Mouse (Mus musculus) CD4-positive naive resting alpha-beta T cell, adult 76 days (primary cell): ENCODE data around the gene Gadd45gip1. TPM values are rescaled to one million over a fixed set of nuclear protein-coding genes. Genes with fewer than 3 reads are reported as not detected.

Source experiments
- total RNA-seq: library from RNA; stranded (reverse); gene quantifications from one replicate; pipeline ENCODE4 v1.2.4, GENCODE M21; 2023

Gadd45gip1 gene
- total RNA-seq = 13.2 TPM

DNA sequence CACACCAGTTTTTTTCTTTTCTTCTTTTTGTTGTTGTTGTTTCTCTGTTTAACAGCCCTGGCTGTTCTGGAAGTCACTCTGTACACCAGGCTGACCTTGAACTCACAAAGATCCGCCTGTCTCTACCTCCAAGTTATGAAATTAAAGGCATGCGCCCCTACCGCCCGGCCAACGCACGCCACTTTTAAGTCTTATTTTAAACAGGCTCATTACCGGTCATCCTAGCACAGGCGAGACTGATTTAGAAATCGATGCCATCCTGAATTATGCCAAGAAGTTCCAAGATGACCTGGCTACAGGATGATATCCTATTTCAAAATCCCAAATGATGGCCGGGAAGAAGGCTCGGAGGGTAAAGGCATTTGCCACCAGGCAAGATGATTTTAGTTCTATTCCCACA, at the start of gene Gadd45gip1:
Gadd45gip1 (plus strand) TSS at position 33 of the 400 bp plus-strand sequence.

DNA sequence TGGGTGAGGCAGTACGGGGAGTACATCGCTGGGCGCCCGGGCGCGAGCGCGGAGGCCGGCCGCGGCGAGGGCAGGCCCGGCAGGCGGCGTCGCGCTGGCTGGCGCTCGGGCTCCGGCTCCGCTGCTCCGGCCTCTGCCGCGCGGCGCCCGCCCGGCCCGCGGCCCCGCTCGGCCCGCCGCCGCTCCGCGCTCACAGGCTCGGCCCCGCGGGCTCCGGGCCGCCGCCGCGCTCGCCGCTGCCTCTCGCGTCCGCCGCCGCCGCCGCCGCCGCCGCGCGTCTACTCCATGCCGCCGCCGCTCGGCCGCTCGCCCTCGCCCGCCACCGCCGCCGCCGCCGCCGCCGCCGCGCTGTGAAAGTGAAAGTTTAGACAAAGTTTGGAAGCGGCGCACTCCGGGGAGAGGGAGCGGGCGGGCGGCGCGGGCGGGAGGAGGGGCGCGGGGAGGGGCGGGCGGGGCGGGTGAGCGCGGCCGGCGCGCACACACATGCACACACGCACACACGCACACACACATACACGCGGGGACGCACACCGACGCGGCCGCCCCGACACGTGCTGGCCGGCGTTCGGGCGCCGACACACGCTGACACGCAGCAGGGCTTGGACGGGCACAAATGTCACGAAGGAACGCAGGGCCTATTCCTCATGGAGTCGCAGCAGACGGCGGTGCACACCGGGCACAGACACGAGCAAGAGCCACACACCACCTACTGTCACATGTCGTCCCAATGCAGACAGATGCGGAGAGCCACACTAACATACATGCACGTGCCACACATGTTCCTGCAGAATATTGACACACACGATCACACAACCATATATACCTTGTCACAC, 31.1 kb upstream of the Gadd45gip1 start, which contains the start of gene Nfix:
Nfix (minus strand) TSS at position 346 of the 833 bp plus-strand sequence.

DNA sequence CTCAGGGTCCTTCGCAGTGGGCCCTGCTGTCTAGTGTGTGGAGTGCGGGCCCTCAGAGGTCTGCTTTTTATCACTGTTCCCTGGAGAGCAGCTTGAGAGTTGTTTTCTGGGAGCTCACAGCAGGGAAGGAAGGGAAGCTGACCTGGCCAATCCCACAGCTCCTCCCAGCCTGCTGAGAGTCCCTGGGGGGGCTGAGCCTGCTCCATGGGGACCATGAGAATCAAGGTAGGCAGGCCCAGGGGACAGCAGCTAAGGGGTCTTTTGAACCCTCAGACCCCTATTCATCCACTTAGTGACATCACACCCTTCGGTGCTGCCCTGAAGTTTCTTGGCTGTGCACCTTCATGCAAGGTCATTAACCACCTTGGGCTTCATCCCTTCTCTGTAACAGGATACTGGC, 8.6 kb upstream of the Gadd45gip1 start, which contains the start of gene Dand5:
Dand5 (minus strand) TSS at position 101 of the 400 bp plus-strand sequence.

DNA sequence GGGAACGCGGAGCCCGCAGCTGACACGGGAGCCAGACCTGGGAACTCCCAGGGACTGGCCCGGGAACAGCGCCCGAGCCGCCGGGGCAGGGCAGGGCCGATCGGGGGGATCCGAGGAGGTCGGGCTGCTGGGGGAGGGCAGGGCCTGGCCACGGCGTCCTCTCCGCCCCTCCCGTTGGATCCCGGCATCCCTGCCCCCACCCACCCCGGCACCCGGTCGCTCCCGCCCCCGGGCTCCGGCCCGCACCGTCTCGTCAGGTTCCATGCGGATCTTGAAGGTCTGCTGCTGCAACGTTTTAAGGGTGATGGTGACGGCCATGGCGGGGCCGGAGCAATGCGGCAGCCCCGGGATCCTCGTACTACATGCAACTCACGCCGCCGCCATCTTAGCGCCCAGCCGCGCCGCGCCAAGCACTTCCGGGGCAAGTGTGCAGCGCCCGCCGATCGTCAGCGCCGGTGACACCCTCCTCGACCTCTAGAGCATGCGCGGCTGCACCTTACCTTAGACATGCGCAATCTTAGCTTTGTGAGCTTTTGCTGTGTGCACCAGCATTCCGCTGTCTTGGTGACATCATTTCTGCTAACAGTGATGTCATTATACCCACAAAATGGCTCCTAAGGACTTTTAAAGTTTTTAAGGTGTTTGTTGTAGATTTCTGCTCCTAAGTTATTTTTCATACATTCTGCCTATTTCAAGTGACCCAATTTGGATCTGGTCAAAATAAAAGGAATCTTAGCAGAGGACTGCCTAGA, 9.1 kb downstream of the Gadd45gip1 start, which contains the start of gene Rad23a:
Rad23a (minus strand) TSS at position 418 of the 752 bp plus-strand sequence.

DNA sequence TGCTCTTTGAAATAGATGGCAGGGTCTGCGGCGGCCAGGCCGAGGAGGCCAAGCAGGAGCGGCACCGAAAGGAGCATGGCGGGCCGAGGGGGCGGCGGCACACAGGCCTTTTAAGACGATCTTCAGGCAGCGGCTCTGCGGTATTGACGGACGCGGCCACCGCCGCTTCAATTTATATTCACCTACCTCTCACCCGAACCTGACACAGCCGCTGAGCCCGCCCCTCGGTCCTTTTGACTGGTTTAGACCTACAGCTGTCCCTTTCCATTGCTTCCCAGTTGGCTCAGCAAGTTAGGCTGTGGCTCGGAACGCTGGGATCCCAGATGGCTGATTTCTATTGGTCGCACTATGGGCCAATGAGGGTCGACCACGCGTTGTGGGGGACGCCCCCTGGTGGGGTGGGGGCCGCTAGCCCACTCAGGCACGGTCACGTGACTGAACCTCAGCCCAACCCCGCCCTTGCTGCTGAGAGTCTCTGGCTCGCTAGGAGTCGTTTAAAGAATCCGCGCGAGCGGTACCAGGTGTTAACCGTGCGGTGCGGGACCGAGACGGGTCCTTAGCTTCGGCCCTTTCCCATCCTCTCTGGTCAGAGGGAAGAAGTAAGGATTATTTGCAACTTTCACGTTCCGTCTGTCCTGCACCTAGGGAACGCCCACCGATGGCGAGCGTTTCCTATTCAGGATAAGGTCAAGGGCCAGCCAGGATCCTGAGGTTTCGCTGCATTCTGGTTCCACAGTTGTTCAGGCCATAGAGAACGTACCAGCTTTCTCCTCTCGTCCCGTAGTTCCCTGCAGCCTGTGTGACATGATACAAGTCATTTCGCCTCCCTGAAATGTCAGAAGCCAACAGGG, 15.6 kb downstream of the Gadd45gip1 start, which contains the start of gene Calr:
Calr (minus strand) TSS at position 213 of the 851 bp plus-strand sequence.

DNA sequence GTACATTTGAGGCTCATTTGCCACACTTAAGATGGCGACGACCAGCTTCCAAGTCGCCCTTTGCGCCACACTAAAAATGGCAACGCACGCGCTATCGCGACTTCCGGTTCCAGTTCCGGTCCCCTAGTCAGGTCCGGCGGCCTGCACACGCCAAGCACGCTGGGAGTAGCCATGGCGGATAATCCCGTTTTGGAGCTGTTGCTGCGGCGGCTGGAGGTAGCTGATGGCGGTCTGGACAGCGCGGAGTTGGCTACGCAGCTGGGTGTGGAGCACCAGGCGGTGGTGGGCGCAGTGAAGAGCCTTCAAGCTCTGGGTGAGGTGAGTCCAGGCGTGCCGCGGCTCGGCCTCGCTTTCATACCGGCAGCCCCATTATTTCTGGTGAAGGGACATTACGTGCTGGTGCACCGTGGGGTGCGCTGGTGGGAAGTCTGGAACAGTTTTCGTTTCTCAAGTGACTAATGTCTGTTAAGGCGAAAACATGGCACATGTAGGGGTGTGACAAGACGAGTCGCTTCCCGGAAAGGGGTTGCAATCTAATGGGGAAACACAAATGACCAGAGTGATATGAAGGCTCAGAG, 25.6 kb downstream of the Gadd45gip1 start, which contains the start of gene Farsa:
Farsa (plus strand) TSS at position 126 of the 578 bp plus-strand sequence.

DNA sequence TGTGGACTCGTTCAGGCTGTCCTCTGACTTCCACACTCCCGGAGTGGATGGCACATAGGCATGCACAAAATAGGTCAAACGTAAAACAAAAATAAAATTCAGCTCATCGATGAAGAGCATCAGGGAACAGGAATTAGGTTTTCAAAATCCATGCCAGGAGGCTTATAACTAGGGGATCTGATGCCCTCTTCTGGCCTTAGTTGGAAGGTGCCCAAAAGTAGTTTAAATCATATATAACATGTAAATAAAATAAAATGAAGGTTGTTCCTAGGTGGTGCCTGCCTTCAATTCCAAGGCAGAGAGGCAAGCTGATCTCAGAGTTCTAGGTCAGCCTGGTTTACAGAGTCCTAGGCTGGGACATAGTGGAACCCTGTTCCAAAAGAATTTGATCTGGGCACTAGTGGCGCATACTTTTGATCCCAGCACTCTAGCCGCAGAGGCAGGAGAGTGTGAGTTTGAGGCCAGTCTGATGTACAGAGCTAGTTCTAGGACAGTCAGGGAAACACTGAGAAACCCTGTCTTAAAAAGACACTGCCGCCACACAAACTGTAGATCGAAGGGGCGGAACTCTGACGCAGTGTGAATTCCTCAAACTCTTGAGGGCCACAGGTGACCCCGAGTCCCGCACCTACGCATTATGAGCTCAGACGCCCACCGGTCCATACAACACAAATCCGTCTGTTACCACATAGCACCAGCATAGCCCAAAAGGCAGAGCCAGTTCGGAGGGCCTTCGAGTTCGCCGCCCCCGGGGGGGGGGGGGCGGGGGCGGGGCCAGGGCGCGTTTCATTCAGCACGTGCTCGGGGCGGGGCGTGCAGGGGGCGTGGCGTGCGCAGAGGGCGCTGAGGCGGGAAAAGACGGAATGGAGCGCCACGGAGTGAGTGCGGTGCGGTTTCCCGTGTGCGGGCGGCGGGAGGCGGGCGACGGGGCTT, 40.3 kb downstream of the Gadd45gip1 start, which contains the start of gene Syce2:
Syce2 (plus strand) TSS at position 736 of the 933 bp plus-strand sequence.

Other genes with a start within 250 kb of the Gadd45gip1 start
- gene Ier2, start 168.7 kb upstream of the Gadd45gip1 start, total RNA-seq = 197 TPM
- 184 TPM for gene Trmt1, start 145.2 kb upstream of the Gadd45gip1 start, total RNA-seq
- gene Nacc1, start 143.7 kb upstream of the Gadd45gip1 start, total RNA-seq = 41.1 TPM
- 9.1 TPM for gene Lyl1, start 130.1 kb upstream of the Gadd45gip1 start, total RNA-seq
- gene G430095P16Rik, start 108.5 kb upstream of the Gadd45gip1 start, total RNA-seq = 11.7 TPM
- gene Nfix, start 31.2 kb upstream of the Gadd45gip1 start, total RNA-seq = 18.7 TPM
- gene Dand5, start 8.7 kb upstream of the Gadd45gip1 start, total RNA-seq = 4.9 TPM
- 70.4 TPM for gene Rad23a, start 9.1 kb downstream of the Gadd45gip1 start, total RNA-seq
- gene Calr, start 15.4 kb downstream of the Gadd45gip1 start, total RNA-seq = 445 TPM
- gene Farsa, start 25.5 kb downstream of the Gadd45gip1 start, total RNA-seq = 68.4 TPM
- 4.2 TPM for gene Syce2, start 40.6 kb downstream of the Gadd45gip1 start, total RNA-seq
- gene Gcdh, start 62.4 kb downstream of the Gadd45gip1 start, total RNA-seq = 21.0 TPM
- 0.62 TPM for gene Klf1, start 70.4 kb downstream of the Gadd45gip1 start, total RNA-seq
- 8.8 TPM for gene Dnase2a, start 77.0 kb downstream of the Gadd45gip1 start, total RNA-seq
- 0.15 TPM for gene Mast1, start 105.8 kb downstream of the Gadd45gip1 start, total RNA-seq
- not detected for gene Rtbdn, start 115.5 kb downstream of the Gadd45gip1 start, total RNA-seq
- not detected for gene Gm49661, start 137.9 kb downstream of the Gadd45gip1 start, total RNA-seq
- 57.7 TPM for gene Prdx2, start 138.1 kb downstream of the Gadd45gip1 start, total RNA-seq
- 28.2 TPM for gene Rnaseh2a, start 138.2 kb downstream of the Gadd45gip1 start, total RNA-seq
- gene Junb, start 147.2 kb downstream of the Gadd45gip1 start, total RNA-seq = 1,783 TPM
- 6.6 TPM for gene Hook2, start 159.1 kb downstream of the Gadd45gip1 start, total RNA-seq
- not detected for gene Best2, start 183.0 kb downstream of the Gadd45gip1 start, total RNA-seq
- gene Asna1, start 193.8 kb downstream of the Gadd45gip1 start, total RNA-seq = 55.2 TPM
- 167 TPM for gene Trir, start 195.3 kb downstream of the Gadd45gip1 start, total RNA-seq
- 68.9 TPM for gene Tnpo2, start 205.4 kb downstream of the Gadd45gip1 start, total RNA-seq
- 6.9 TPM for gene Fbxw9, start 228.5 kb downstream of the Gadd45gip1 start, total RNA-seq
- gene Gm5741, start 236.5 kb downstream of the Gadd45gip1 start, total RNA-seq = not detected
- 115 TPM for gene Dhps, start 240.2 kb downstream of the Gadd45gip1 start, total RNA-seq
- 60.0 TPM for gene Wdr83os, start 249.2 kb downstream of the Gadd45gip1 start, total RNA-seq
- 11.5 TPM for gene Wdr83, start 249.8 kb downstream of the Gadd45gip1 start, total RNA-seq